Comparison of ENCODE assay signal across 22 mouse cellular contexts in genomic region chr15:11744296-11744695, GRCm38 (mm10).
DNase-seq lines count a peak whose midpoint lies in the region; ATAC-seq and TF ChIP-seq lines count a peak whose summit lies in the region.
"Had no signal": no experiment of that assay in that cellular context is flagged by ENCODE, and none has a peak within 500 bp of the region (broad histone marks: within the 10 kb centered on the region; RNA-seq: fewer than 3 reads in every experiment).

No protein-coding gene starts in this region.

- no peaks in the 10 kb centered on the region for H3K9me3 ChIP-seq in heart, embryonic 15.5 days (replicated peaks)
- H3K9me3 ChIP-seq in heart, embryonic 10.5 days = no peaks in the 10 kb centered on the region
- H3K9me3 ChIP-seq in lung, embryonic 15.5 days = no peaks in the 10 kb centered on the region
- no peaks in the 10 kb centered on the region for H3K9me3 ChIP-seq in stomach, embryonic 15.5 days
- H3K9me3 ChIP-seq in liver, postnatal 0 days (ENCODE audit: low read length) = no peaks in the 10 kb centered on the region
- H3K9me3 ChIP-seq: embryonic facial prominence, embryonic 13.5 days; forebrain, embryonic 12.5 days; limb, embryonic 10.5 days; liver, embryonic 15.5 days; midbrain, embryonic 10.5 days had no signal

- no peak overlapping the region for H3K4me2 ChIP-seq in heart, embryonic 15.5 days
- H3K4me2 ChIP-seq in lung, embryonic 15.5 days = no peak overlapping the region
- no peak overlapping the region for H3K4me2 ChIP-seq in stomach, embryonic 15.5 days
- no peak overlapping the region for H3K4me2 ChIP-seq in liver, postnatal 0 days (ENCODE audit: low read depth, low read length)
- H3K4me2 ChIP-seq: embryonic facial prominence, embryonic 13.5 days; forebrain, embryonic 12.5 days; liver, embryonic 15.5 days had no signal

- H3K27me3 ChIP-seq in heart, embryonic 15.5 days = no peaks in the 10 kb centered on the region
- no peaks in the 10 kb centered on the region for H3K27me3 ChIP-seq in heart, embryonic 10.5 days (ENCODE audit: insufficient read depth, poor library complexity, severe bottlenecking)
- H3K27me3 ChIP-seq in lung, embryonic 15.5 days = no peaks in the 10 kb centered on the region
- H3K27me3 ChIP-seq in stomach, embryonic 15.5 days (replicated peaks) = no peaks in the 10 kb centered on the region
- H3K27me3 ChIP-seq in liver, postnatal 0 days (ENCODE audit: insufficient read depth, low read length) = no peaks in the 10 kb centered on the region
- H3K27me3 ChIP-seq: embryonic facial prominence, embryonic 13.5 days; liver, embryonic 15.5 days had no signal

- TF ChIP-seq EP300 in liver, postnatal 0 days (IDR thresholded peaks at IDR 0.05; ENCODE audit: low read depth) = no peak

- H3K27ac ChIP-seq in heart, embryonic 15.5 days = peak overlapping the region; percentile 77
- H3K27ac ChIP-seq in heart, embryonic 10.5 days = no peak overlapping the region
- peak overlapping the region; percentile 86 for H3K27ac ChIP-seq in lung, embryonic 15.5 days
- H3K27ac ChIP-seq in stomach, embryonic 15.5 days = peak overlapping the region; percentile 87; the same call in 1 of the 2 replicates
- no peak overlapping the region for H3K27ac ChIP-seq in liver, postnatal 0 days (ENCODE audit: low read depth)
- H3K27ac ChIP-seq: forebrain, embryonic 12.5 days; hindbrain, postnatal 0 days; kidney, postnatal 0 days; limb, embryonic 10.5 days; liver, embryonic 15.5 days; midbrain, embryonic 10.5 days had no signal

- no peak for DNase-seq in heart, embryonic 10.5 days (ENCODE audit: low spot score)
- no peak for DNase-seq in lung, postnatal 25 days (ENCODE audit: low spot score)
- DNase-seq in NIH3T3 (ENCODE audit: low read depth) = peak; percentile 76
- DNase-seq in liver, postnatal 0 days = no peak
- DNase-seq: adrenal gland, postnatal 14 days; cerebellum, adult 2 months; cerebellum, postnatal 36 days; gastrocnemius, postnatal 25 days; kidney, adult 2 months; liver had no signal

- TF ChIP-seq CTCF in liver, postnatal 0 days (IDR thresholded peaks at IDR 0.05; ENCODE audit: low read depth) = no peak

- H3K4me3 ChIP-seq in heart, embryonic 15.5 days = no peak overlapping the region
- no peak overlapping the region for H3K4me3 ChIP-seq in heart, embryonic 10.5 days
- H3K4me3 ChIP-seq in lung, embryonic 15.5 days = no peak overlapping the region
- no peak overlapping the region for H3K4me3 ChIP-seq in stomach, embryonic 15.5 days (replicated peaks)
- no peak overlapping the region for H3K4me3 ChIP-seq in liver, postnatal 0 days (ENCODE audit: low read depth, low read length)
- H3K4me3 ChIP-seq: embryonic facial prominence, embryonic 13.5 days; erythroblast, embryonic 14.5 days; forebrain, embryonic 12.5 days; limb, embryonic 10.5 days; liver, embryonic 15.5 days; midbrain, embryonic 10.5 days had no signal

- 78% methylated on average over 2 of the region's 2 CpGs for WGBS in heart, embryonic 15.5 days
- 85% methylated on average over 2 of the region's 2 CpGs for WGBS in heart, embryonic 10.5 days
- 67% methylated on average over 2 of the region's 2 CpGs for WGBS in lung, embryonic 15.5 days
- WGBS in stomach, embryonic 15.5 days = 65% methylated on average over 2 of the region's 2 CpGs
- 51% methylated on average over 2 of the region's 2 CpGs for WGBS in liver, postnatal 0 days (ENCODE audit: insufficient replicate concordance)

- H3K9ac ChIP-seq in heart, embryonic 15.5 days = no peak overlapping the region
- no peak overlapping the region for H3K9ac ChIP-seq in lung, embryonic 15.5 days
- H3K9ac ChIP-seq in stomach, embryonic 15.5 days = no peak overlapping the region
- H3K9ac ChIP-seq in liver, postnatal 0 days (replicated peaks) = no peak overlapping the region
- H3K9ac ChIP-seq: embryonic facial prominence, embryonic 13.5 days; forebrain, embryonic 12.5 days; liver, embryonic 15.5 days had no signal

- no peaks in the 10 kb centered on the region for H3K36me3 ChIP-seq in heart, embryonic 15.5 days
- no peaks in the 10 kb centered on the region for H3K36me3 ChIP-seq in heart, embryonic 10.5 days
- H3K36me3 ChIP-seq in lung, embryonic 15.5 days = no peaks in the 10 kb centered on the region
- H3K36me3 ChIP-seq in stomach, embryonic 15.5 days = no peaks in the 10 kb centered on the region
- no peaks in the 10 kb centered on the region for H3K36me3 ChIP-seq in liver, postnatal 0 days (replicated peaks; ENCODE audit: insufficient read depth, low read length)
- H3K36me3 ChIP-seq: embryonic facial prominence, embryonic 13.5 days; forebrain, embryonic 12.5 days; limb, embryonic 10.5 days; liver, embryonic 15.5 days; midbrain, embryonic 10.5 days had no signal

- no peak for ATAC-seq in heart, embryonic 15.5 days (replicated peaks; ENCODE audit: insufficient number of reproducible peaks, insufficient read depth, low FRiP score, low read depth)
- ATAC-seq in lung, embryonic 15.5 days (ENCODE audit: borderline replicate concordance, extremely low read depth, low FRiP score, low TSS enrichment) = no peak
- no peak for ATAC-seq in stomach, embryonic 15.5 days (ENCODE audit: insufficient read depth, low FRiP score, low read depth)
- no peak for ATAC-seq in liver, postnatal 0 days
- ATAC-seq: hindbrain, postnatal 0 days; midbrain, embryonic 16.5 days had no signal

- peaks cover 24% of the 10 kb centered on the region for H3K4me1 ChIP-seq in heart, embryonic 15.5 days (replicated peaks)
- peaks cover 30% of the 10 kb centered on the region for H3K4me1 ChIP-seq in heart, embryonic 10.5 days
- H3K4me1 ChIP-seq in lung, embryonic 15.5 days = peaks cover 30% of the 10 kb centered on the region
- H3K4me1 ChIP-seq in stomach, embryonic 15.5 days = peaks cover 6% of the 10 kb centered on the region; the same call in 1 of the 2 replicates
- H3K4me1 ChIP-seq in liver, postnatal 0 days (ENCODE audit: insufficient read depth) = no peaks in the 10 kb centered on the region
- H3K4me1 ChIP-seq: liver, embryonic 15.5 days had no signal

Comparison
In these comparisons a context has a peak if more than half of its experiments do, and no peak if none do; other contexts are left out.
1. H3K27ac ChIP-seq: peak in heart, embryonic 15.5 days (single experiment), lung, embryonic 15.5 days (single experiment) and stomach, embryonic 15.5 days (single experiment); none in heart, embryonic 10.5 days (single experiment) and liver, postnatal 0 days (single experiment).